Mouse (Mus musculus): Measurements from ENCODE around the gene Itgax. TPM values are rescaled to one million over a fixed set of nuclear protein-coding genes. Genes with fewer than 3 reads are reported as not detected.
"Not testable (repeated sequence)": the region's sequence is repeated elsewhere in the genome, so short reads cannot be mapped to it uniquely, and the experiment has no call there.

The Itgax gene
- polyA plus RNA-seq, 1 experiment, result 3.4 TPM

GRCm38 (mm10) chr7:128158688-128159354 is 29.5 kb downstream of the Itgax start:
- DNase-seq (ENCODE audit: low spot score), result not testable (repeated sequence)

GRCm38 (mm10) chr7:128164001-128164400 is 34.7 kb downstream of the Itgax start:
- no peak for DNase-seq (ENCODE audit: low spot score)

- no peak for DNase-seq (ENCODE audit: low spot score)
These were observed 37.0 kb downstream of the Itgax start for GRCm38 (mm10) chr7:128166391-128166790.

- DNase-seq (ENCODE audit: low spot score), result no peak
These were observed 40.6 kb downstream of the Itgax start for GRCm38 (mm10) chr7:128169996-128170395.

- no peak for DNase-seq (ENCODE audit: low spot score)
These were observed 49.0 kb downstream of the Itgax start for GRCm38 (mm10) chr7:128178385-128178784.

GRCm38 (mm10) chr7:128180126-128180525 is 50.8 kb downstream of the Itgax start:
- DNase-seq (ENCODE audit: low spot score), result no peak

GRCm38 (mm10) chr7:128180546-128180945 is 51.2 kb downstream of the Itgax start:
- no peak for DNase-seq (ENCODE audit: low spot score)

GRCm38 (mm10) chr7:128181691-128182090 is 52.3 kb downstream of the Itgax start:
- no peak for DNase-seq (ENCODE audit: low spot score)

Other genes with a start within 250 kb of the Itgax start
- gene Prss53, start 238.6 kb upstream of the Itgax start, polyA plus RNA-seq (2012; rRNA removed), result 2.9 and 3.9 TPM in 2 replicates
- not detected in 2 replicates for gene Gm21974, start 234.1 kb upstream of the Itgax start, polyA plus RNA-seq (2012; rRNA removed)
- gene Vkorc1, start 233.9 kb upstream of the Itgax start, polyA plus RNA-seq (2012; rRNA removed), result 204 and 211 TPM in 2 replicates
- 71.8 and 76.9 TPM in 2 replicates for gene Bckdk, start 225.5 kb upstream of the Itgax start, polyA plus RNA-seq (2012; rRNA removed)
- gene Kat8, start 217.0 kb upstream of the Itgax start, polyA plus RNA-seq (2012; rRNA removed), result 27.2 and 31.9 TPM in 2 replicates
- 54.6 and 66.0 TPM in 2 replicates for gene Prss8, start 199.4 kb upstream of the Itgax start, polyA plus RNA-seq (2012; rRNA removed)
- 10.2 and 13.5 TPM in 2 replicates for gene Prss36, start 182.8 kb upstream of the Itgax start, polyA plus RNA-seq (2012; rRNA removed)
- gene Fus, start 162.1 kb upstream of the Itgax start, polyA plus RNA-seq (2012; rRNA removed), result 388 and 390 TPM in 2 replicates
- 57.9 and 68.3 TPM in 2 replicates for gene Pycard, start 135.7 kb upstream of the Itgax start, polyA plus RNA-seq (2012; rRNA removed)
- gene Trim72, start 125.6 kb upstream of the Itgax start, polyA plus RNA-seq (2012; rRNA removed), result 0.78 and 0.91 TPM in 2 replicates
- 7.9 and 9.1 TPM in 2 replicates for gene Itgam, start 66.9 kb upstream of the Itgax start, polyA plus RNA-seq (2012; rRNA removed)
- gene Gm49368, start 66.9 kb upstream of the Itgax start, polyA plus RNA-seq (2012; rRNA removed), result 0.04 TPM in 1 of 2 replicates, not detected in the other
- 0.09 and 0.39 TPM in 2 replicates for gene Itgad, start 24.8 kb downstream of the Itgax start, polyA plus RNA-seq (2012; rRNA removed)
- 0.24 and 0.26 TPM in 2 replicates for gene Cox6a2, start 76.8 kb downstream of the Itgax start, polyA plus RNA-seq (2012; rRNA removed)
- 18.6 and 20.4 TPM in 2 replicates for gene Armc5, start 107.8 kb downstream of the Itgax start, polyA plus RNA-seq (2012; rRNA removed)
- 6.1 and 6.3 TPM in 2 replicates for gene 9130023H24Rik, start 108.5 kb downstream of the Itgax start, polyA plus RNA-seq (2012; rRNA removed)
- 155 and 317 TPM in 2 replicates for gene Tgfb1i1, start 117.3 kb downstream of the Itgax start, polyA plus RNA-seq (2012; rRNA removed)
- 0.10 TPM in 1 of 2 replicates, not detected in the other for gene Slc5a2, start 136.1 kb downstream of the Itgax start, polyA plus RNA-seq (2012; rRNA removed)
- 36.3 and 39.5 TPM in 2 replicates for gene BC017158, start 168.6 kb downstream of the Itgax start, polyA plus RNA-seq (2012; rRNA removed)